Comparison of ENCODE assay signal across 8 mouse cellular contexts in the genomic region with DNA sequence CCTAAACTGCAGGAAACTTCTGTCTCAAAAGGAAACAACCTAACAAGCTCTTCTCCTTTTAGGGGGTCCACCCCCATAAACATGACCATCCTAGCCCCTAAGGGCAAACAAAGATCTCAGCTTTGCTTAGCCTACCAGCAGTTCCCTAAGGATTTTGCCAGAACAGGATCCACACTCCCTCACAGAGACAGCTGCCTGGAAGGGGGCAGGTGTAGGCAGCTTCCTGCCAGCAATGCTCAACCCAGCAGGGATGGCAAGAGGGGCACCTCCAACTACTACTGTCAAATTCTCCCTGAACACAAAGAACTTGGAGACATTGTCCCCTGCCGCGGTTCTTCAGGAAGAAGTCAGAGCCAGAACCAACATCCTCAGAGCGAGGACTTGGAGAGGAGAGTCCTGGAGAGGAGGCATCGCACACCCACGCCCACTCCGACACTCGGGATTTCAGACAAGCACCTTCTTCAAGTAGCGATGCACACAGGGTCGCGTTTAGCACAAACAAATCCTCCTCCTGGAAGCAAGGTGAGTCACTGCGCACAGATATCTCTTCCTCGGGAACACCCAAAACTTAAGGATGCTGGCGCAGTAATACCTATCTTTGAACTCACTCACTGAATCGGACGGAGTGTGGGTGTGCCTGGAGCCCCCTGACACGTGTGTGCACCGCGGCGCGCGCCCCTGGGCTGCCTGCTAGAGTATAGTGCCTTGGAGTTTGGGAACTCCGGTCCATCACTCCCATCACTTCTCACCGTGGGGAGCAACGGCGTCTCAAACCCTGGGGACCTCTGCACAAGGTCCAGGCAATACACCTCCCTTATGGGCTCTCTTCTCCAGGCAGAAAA. TPM values are rescaled to one million over a fixed set of nuclear protein-coding genes. Genes with fewer than 3 reads are reported as not detected.
DNase-seq lines count a peak whose midpoint lies in the region; ATAC-seq and TF ChIP-seq lines count a peak whose summit lies in the region.

No protein-coding gene starts in this region.

- in situ Hi-C loops in ES-E14 (cut with MboI; ENCODE audit: low sequenced_read_pairs in 2 of 2, unreplicated experiment in 2 of 2) = loop anchor here in 1 of 2 experiments (5.0 kb wide), 1 partner anchor 72 kb away; no protein-coding TSS in a partner anchor

- WGBS in forebrain, embryonic 11.5 days = under 1% methylated on average over 25 of the region's 25 CpGs
- under 1% methylated on average over 25 of the region's 25 CpGs for WGBS in neural tube, embryonic 15.5 days

- no peaks in the 10 kb centered on the region for H3K36me3 ChIP-seq in ES-E14 (ENCODE audit: control insufficient read depth, insufficient read depth, low read length, poor library complexity, severe bottlenecking)
- H3K36me3 ChIP-seq in forebrain, embryonic 11.5 days (ENCODE audit: control insufficient read depth, insufficient read depth, low read length) = no peaks in the 10 kb centered on the region
- no peaks in the 10 kb centered on the region for H3K36me3 ChIP-seq in neural tube, embryonic 15.5 days

- ATAC-seq in forebrain, embryonic 11.5 days (replicated peaks; ENCODE audit: low FRiP score) = peak; percentile 29; the same call in 1 of the 2 replicates
- ATAC-seq in neural tube, embryonic 15.5 days (ENCODE audit: low FRiP score) = 0 out of 2 replicates have a peak, but pooled peaks have one; percentile 28

- no peaks in the 10 kb centered on the region for H3K9me3 ChIP-seq in ES-E14 (ENCODE audit: control insufficient read depth, insufficient read depth, low read depth, low read length)
- H3K9me3 ChIP-seq in forebrain, embryonic 11.5 days (ENCODE audit: control insufficient read depth, low read length) = peaks cover 5% of the 10 kb centered on the region; the same call in 1 of the 2 replicates
- no peaks in the 10 kb centered on the region for H3K9me3 ChIP-seq in neural tube, embryonic 15.5 days (replicated peaks)

- peak overlapping the region; percentile 93 for H3K27ac ChIP-seq in gastrocnemius, adult 2 months
- no peak overlapping the region for H3K27ac ChIP-seq in ES-E14 (ENCODE audit: insufficient read depth, low read depth, low read length, poor library complexity, severe bottlenecking)
- no peak overlapping the region for H3K27ac ChIP-seq in forebrain, embryonic 11.5 days (ENCODE audit: low read depth, low read length)
- H3K27ac ChIP-seq in neural tube, embryonic 15.5 days (replicated peaks) = no peak overlapping the region

- H3K9ac ChIP-seq in ES-E14 (ENCODE audit: insufficient read depth, low read depth, low read length, poor library complexity, severe bottlenecking) = peak overlapping the region; percentile 84
- peak overlapping the region; percentile 55 for H3K9ac ChIP-seq in forebrain, embryonic 11.5 days (ENCODE audit: low read length)
- peak overlapping the region; percentile 60 for H3K9ac ChIP-seq in neural tube, embryonic 15.5 days (replicated peaks)

- intact Hi-C loops in gastrocnemius, adult 2 months (cut with DNase I) = loop anchor here (2.0 to 5.0 kb wide), 2 partner anchors 47 to 65 kb away; no protein-coding TSS in a partner anchor

- H3K4me2 ChIP-seq in forebrain, embryonic 11.5 days (ENCODE audit: low read depth, low read length, severe bottlenecking) = peak overlapping the region; percentile 99
- H3K4me2 ChIP-seq in neural tube, embryonic 15.5 days = peak overlapping the region; percentile 100

- H3K4me1 ChIP-seq in ES-E14 (ENCODE audit: control insufficient read depth in 2 of 2, insufficient read depth in 2 of 2, low read length in 2 of 2, poor library complexity in 1 of 2) = peaks cover 3 to 23% of the 10 kb centered on the region in 2 experiments; a peak in 3 of 4 replicates
- 0 out of 2 replicates have a peak, but pooled peaks cover 5% of the 10 kb centered on the region for H3K4me1 ChIP-seq in forebrain, embryonic 11.5 days (replicated peaks; ENCODE audit: control insufficient read depth, insufficient read depth, low read length)
- H3K4me1 ChIP-seq in neural tube, embryonic 15.5 days = peaks cover 30% of the 10 kb centered on the region

- peak overlapping the region; percentile 87 for H3K4me3 ChIP-seq in gastrocnemius, adult 2 months
- peak overlapping the region; percentile 78 to 87 for H3K4me3 ChIP-seq in ES-E14 (ENCODE audit: insufficient read depth in 1 of 2, low read depth in 1 of 2, low read length in 2 of 2, poor library complexity in 1 of 2, severe bottlenecking in 1 of 2)
- H3K4me3 ChIP-seq in forebrain, embryonic 11.5 days (ENCODE audit: low read depth, low read length) = peak overlapping the region; percentile 52
- H3K4me3 ChIP-seq in neural tube, embryonic 15.5 days (replicated peaks) = peak overlapping the region; percentile 65

- TF ChIP-seq CTCF in gastrocnemius, adult 2 months (IDR thresholded peaks at IDR 0.05) = no peak

- peaks cover 34% of the 10 kb centered on the region for H3K27me3 ChIP-seq in forebrain, embryonic 11.5 days (ENCODE audit: control insufficient read depth, insufficient read depth, low read length)
- peaks cover 54% of the 10 kb centered on the region for H3K27me3 ChIP-seq in neural tube, embryonic 15.5 days (replicated peaks)

- DNase-seq in gastrocnemius, adult 2 months = peak; percentile 30
- DNase-seq in gastrocnemius, adult 18-20 months (ENCODE audit: low spot score) = no peak
- DNase-seq in ES-E14 (ENCODE audit: low read depth, low spot score) = no peak
- peak; percentile 45 for DNase-seq in forebrain, embryonic 11.5 days (ENCODE audit: low spot score)
- DNase-seq in kidney, postnatal 36 days = peak; percentile 23 to 30
- DNase-seq in adrenal gland, adult 2 months = no peak
- no peak for DNase-seq in spleen, postnatal 10 days (ENCODE audit: low spot score in 2 of 2)

TF ChIP-seq in ES-E14, 5 proteins besides CTCF, POLR2A, EP300 and RAD21:
- no peak for TF ChIP-seq HCFC1 (IDR thresholded peaks at IDR 0.05; ENCODE audit: borderline replicate concordance, insufficient read depth, low read length)
- no peak for TF ChIP-seq CHD2 (IDR thresholded peaks at IDR 0.05; ENCODE audit: low read depth, low read length)
- TF ChIP-seq ZC3H11A (IDR thresholded peaks at IDR 0.05; ENCODE audit: borderline replicate concordance, low read depth, low read length) = no peak
- TF ChIP-seq MAFK (IDR thresholded peaks at IDR 0.05; ENCODE audit: insufficient read depth, low read depth, low read length) = no peak
- TF ChIP-seq ZNF384 (IDR thresholded peaks at IDR 0.05; ENCODE audit: low read depth, low read length) = no peak
TF ChIP-seq in ES-E14: peak in this region for 0.

RNA-seq across cellular contexts. Expression of a gene that starts 1.1 kb away (rescaled TPM):
- 1 to 10 TPM; 7.6 to 8.1 TPM for total RNA-seq in gastrocnemius, adult 2 months (2021)
- 10 to 100 TPM in 1 of 2 experiments, 1 to 10 TPM in 1; 6.2 to 11.1 TPM for total RNA-seq in gastrocnemius, adult 18-20 months (2021)
- total RNA-seq in ES-E14 (2012; rRNA removed) = 5.6 and 6.8 TPM in 2 replicates
- 1.1 TPM in 2 replicates for polyA plus RNA-seq in forebrain, embryonic 11.5 days (2014; fragmentation: Nextera tagmentation; extraction: Ambion mirVana)
- polyA plus RNA-seq in neural tube, embryonic 15.5 days (2015; fragmentation: Nextera tagmentation; extraction: Ambion mirVana) = 0.89 and 0.93 TPM in 2 replicates
- 1 to 10 TPM; 2.7 to 2.9 TPM for total RNA-seq in adrenal gland, adult 2 months (2021)
- 2.9 and 3.6 TPM in 2 replicates for polyA plus RNA-seq in adrenal gland, adult 2 months (2012; rRNA removed)

RNA-seq across cellular contexts. Expression of a gene that starts 56.1 kb away (rescaled TPM):
- 1 to 10 TPM; 5.9 to 6.6 TPM for total RNA-seq in gastrocnemius, adult 2 months (2021)
- total RNA-seq in gastrocnemius, adult 18-20 months (2021) = 1 to 10 TPM; 6.3 to 8.2 TPM
- 10.5 and 11.7 TPM in 2 replicates for total RNA-seq in ES-E14 (2012; rRNA removed)
- polyA plus RNA-seq in forebrain, embryonic 11.5 days (2014; fragmentation: Nextera tagmentation; extraction: Ambion mirVana) = 17.7 and 23.7 TPM in 2 replicates
- 19.1 and 21.8 TPM in 2 replicates for polyA plus RNA-seq in neural tube, embryonic 15.5 days (2015; fragmentation: Nextera tagmentation; extraction: Ambion mirVana)
- total RNA-seq in adrenal gland, adult 2 months (2021) = 10 to 100 TPM; 34.9 to 42.6 TPM
- 20.2 and 25.7 TPM in 2 replicates for polyA plus RNA-seq in adrenal gland, adult 2 months (2012; rRNA removed)

Comparison
In these comparisons a context has a peak if more than half of its experiments do, and no peak if none do; other contexts are left out.
1. DNase-seq: peak in gastrocnemius, adult 2 months (single experiment), forebrain, embryonic 11.5 days (single experiment) and kidney, postnatal 36 days (2 of 2); none in gastrocnemius, adult 18-20 months (single experiment), ES-E14 (single experiment), adrenal gland, adult 2 months (single experiment) and spleen, postnatal 10 days (0 of 2).
2. Peak in every context shown above with its lines, with median percentiles within 50 percentile points of each other: H3K4me3 ChIP-seq and H3K9ac ChIP-seq.